Mouse (Mus musculus): ENCODE measurements at regions not wholly inside any gene's neighbourhood (a gene's known extent, or its start where the extent isn't known, plus 50 kb on each side); places are given as distances from the start of the nearest gene placed in this dataset.

GRCm38 (mm10) chr11:114548658-114549057 is 119.7 kb upstream of the Rpl38 start:
- TF ChIP-seq HCFC1 (IDR thresholded peaks at IDR 0.05; ENCODE audit: borderline replicate concordance, insufficient read depth, low read length) (no peak), ZC3H11A (IDR thresholded peaks at IDR 0.05; ENCODE audit: borderline replicate concordance, low read depth, low read length) (no peak), MAFK (IDR thresholded peaks at IDR 0.05; ENCODE audit: insufficient read depth, low read depth, low read length) (no peak), CHD2 (IDR thresholded peaks at IDR 0.05; ENCODE audit: low read depth, low read length) (no peak)

All from ES-E14 (cell line).